Mouse (Mus musculus) intestine, embryonic 16.5 days (tissue): ENCODE data around the gene 1700012B09Rik. TPM values are rescaled to one million over a fixed set of nuclear protein-coding genes. Genes with fewer than 3 reads are reported as not detected.

Source experiments
- ATAC-seq: fragments of 200-750 bp; cut with Nextera tagmentation; 2 replicates; pipeline ENCODE4 v1.8.0; 2017; ENCODE audit warnings: moderate TSS enrichment, moderate library complexity
- H3K27ac ChIP-seq: fragments of 300-500 bp; sonication (generic); 2 replicates; pipeline ENCODE4 v1.5.1; 2014; ENCODE audit warnings: mild to moderate bottlenecking, low read length
- H3K27me3 ChIP-seq: fragments of 300-500 bp; sonication (generic); replicated peaks from 2 replicates; pipeline ENCODE4 v1.6.1; 2014; ENCODE audit warnings: low read length, control low read depth, mixed read lengths; ENCODE audit not compliant: control insufficient read depth, insufficient read depth
- H3K36me3 ChIP-seq: fragments of 300-500 bp; sonication (generic); 2 replicates; pipeline ENCODE4 v1.6.1; 2014; ENCODE audit warnings: low read length, control low read depth; ENCODE audit not compliant: control insufficient read depth, insufficient read depth
- H3K4me1 ChIP-seq: fragments of 300-500 bp; sonication (generic); 2 replicates; pipeline ENCODE4 v1.6.1; 2014; ENCODE audit warnings: low read length, control low read depth, mixed read lengths; ENCODE audit not compliant: control insufficient read depth, insufficient read depth
- H3K4me2 ChIP-seq: fragments of 300-500 bp; sonication (generic); 2 replicates; pipeline ENCODE4 v1.6.1; 2014; ENCODE audit warnings: low read depth, low read length, control low read depth
- H3K4me3 ChIP-seq: fragments of 300-500 bp; sonication (generic); 2 replicates; pipeline ENCODE4 v1.5.1; 2014; ENCODE audit warnings: mild to moderate bottlenecking, low read length
- H3K9ac ChIP-seq: fragments of 300-500 bp; sonication (generic); 2 replicates; pipeline ENCODE4 v1.6.1; 2014; ENCODE audit warnings: low read depth, low read length
- H3K9me3 ChIP-seq: fragments of 300-500 bp; sonication (generic); 2 replicates; pipeline ENCODE4 v1.6.1; 2016; ENCODE audit warnings: low read length, control low read depth; ENCODE audit not compliant: control insufficient read depth
- WGBS: fragments of 180-500 bp; shearing (Covaris S2); extraction: QIAGEN DNeasy Blood & Tissue Kit; methylation state at CpG from one replicate; pipeline ENCODE4 v1.1.7; 2014; 5-methylcytosine and 5-hydroxymethylcytosine counted together
- polyA plus RNA-seq: library from polyadenylated mRNA; unstranded; fragments of >200 nt; fragmentation: Nextera tagmentation; extraction: Ambion mirVana; gene quantifications from 2 replicates; pipeline ENCODE4 v1.2.1, GENCODE M21; 2015

The 1700012B09Rik gene
- polyA plus RNA-seq, 1 experiment from 2014 or later = not detected

GRCm38 (mm10) chr9:14718332-14718691, 52.5 kb downstream of the 1700012B09Rik start:
- H3K9ac ChIP-seq = no peak overlapping the region
- no peak overlapping the region for H3K27ac ChIP-seq
- peak overlapping the region; percentile 38 for H3K4me2 ChIP-seq
- H3K9me3 ChIP-seq = no peaks in the 10 kb centered on the region
- peaks cover 4% of the 10 kb centered on the region for H3K4me1 ChIP-seq
- no peak overlapping the region for H3K4me3 ChIP-seq
- no peak for ATAC-seq
- no peaks in the 10 kb centered on the region for H3K27me3 ChIP-seq
- no peaks in the 10 kb centered on the region for H3K36me3 ChIP-seq

GRCm38 (mm10) chr9:14717689-14718331, 53.0 kb downstream of the 1700012B09Rik start:
- peak; percentile 41; the same call in 1 of the 2 replicates for ATAC-seq
- no peak overlapping the region for H3K4me3 ChIP-seq
- H3K27me3 ChIP-seq = no peaks in the 10 kb centered on the region
- no peak overlapping the region for H3K9ac ChIP-seq
- H3K4me2 ChIP-seq = peak overlapping the region; percentile 38
- H3K9me3 ChIP-seq = no peaks in the 10 kb centered on the region
- no peak overlapping the region for H3K27ac ChIP-seq
- 49% methylated on average over 14 of the region's 14 CpGs for WGBS
- peaks cover 4% of the 10 kb centered on the region for H3K4me1 ChIP-seq
- no peaks in the 10 kb centered on the region for H3K36me3 ChIP-seq

GRCm38 (mm10) chr9:14715258-14715657, 55.6 kb downstream of the 1700012B09Rik start:
- H3K4me3 ChIP-seq = no peak overlapping the region
- no peak for ATAC-seq
- H3K4me2 ChIP-seq = no peak overlapping the region
- no peak overlapping the region for H3K9ac ChIP-seq
- H3K27me3 ChIP-seq = no peaks in the 10 kb centered on the region
- no peaks in the 10 kb centered on the region for H3K9me3 ChIP-seq
- no peaks in the 10 kb centered on the region for H3K36me3 ChIP-seq
- WGBS = 79% methylated on average over 15 of the region's 15 CpGs
- no peak overlapping the region for H3K27ac ChIP-seq
- peaks cover 4% of the 10 kb centered on the region for H3K4me1 ChIP-seq

GRCm38 (mm10) chr9:14710910-14711309, 59.9 kb downstream of the 1700012B09Rik start:
- no peaks in the 10 kb centered on the region for H3K27me3 ChIP-seq
- no peak overlapping the region for H3K4me3 ChIP-seq
- H3K4me2 ChIP-seq = no peak overlapping the region
- ATAC-seq = no peak
- H3K9me3 ChIP-seq = no peaks in the 10 kb centered on the region
- H3K9ac ChIP-seq = no peak overlapping the region
- no peak overlapping the region for H3K27ac ChIP-seq
- no peaks in the 10 kb centered on the region for H3K4me1 ChIP-seq
- 92% methylated on average over 3 of the region's 3 CpGs for WGBS
- no peaks in the 10 kb centered on the region for H3K36me3 ChIP-seq

Other genes starting within 250 kb of the 1700012B09Rik start
- 8.1 and 8.4 TPM in 2 replicates for gene Amotl1, start 126.0 kb downstream of the 1700012B09Rik start, polyA plus RNA-seq
- gene Piwil4, start 30.3 kb downstream of the 1700012B09Rik start, polyA plus RNA-seq = 0.21 TPM in 2 replicates
- gene Fut4, start 18.6 kb downstream of the 1700012B09Rik start, polyA plus RNA-seq = 4.6 and 5.2 TPM in 2 replicates
- gene Mre11a, start 13.6 kb upstream of the 1700012B09Rik start, polyA plus RNA-seq = 16.0 and 17.3 TPM in 2 replicates
- gene Ankrd49, start 13.8 kb upstream of the 1700012B09Rik start, polyA plus RNA-seq = 38.2 and 43.4 TPM in 2 replicates
- gene Gpr83, start 89.2 kb upstream of the 1700012B09Rik start, polyA plus RNA-seq = 0.32 TPM in 2 replicates
- not detected in 2 replicates for gene Izumo1r, start 132.9 kb upstream of the 1700012B09Rik start, polyA plus RNA-seq